ENCODE assay signal across 18 mouse cellular contexts in genomic region chr3:152586191-152586590, GRCm38 (mm10).
DNase-seq lines count a peak whose midpoint lies in the region; TF ChIP-seq lines count a peak whose summit lies in the region.
"Had no signal": no experiment of that assay in that cellular context is flagged by ENCODE, and none has a peak within 500 bp of the region (broad histone marks: within the 10 kb centered on the region; RNA-seq: fewer than 3 reads in every experiment).

No protein-coding gene starts in this region.

- no peak for DNase-seq in heart, embryonic 10.5 days (ENCODE audit: low spot score)
- no peak for DNase-seq in heart, postnatal 4 days
- DNase-seq in left cerebral cortex, adult 2 months (ENCODE audit: extremely low spot score in 1 of 2, low spot score in 2 of 2): no peak
- DNase-seq in left cerebral cortex, adult 11 months (ENCODE audit: low spot score): no peak
- peak; percentile 67 for DNase-seq in brain, adult 2 months (ENCODE audit: low read depth, low spot score)
- peak; percentile 3 for DNase-seq in retina, adult 2 months (ENCODE audit: low read depth, low spot score)
- no peak for DNase-seq in thymus, postnatal 36 days
- DNase-seq in adrenal gland, postnatal 10 days: no peak
- DNase-seq: adrenal gland, adult 2 months; cerebellum, adult 11-12 months; cerebellum, adult 9-10 months; cerebellum, postnatal 25 days; gastrocnemius, postnatal 10 days; heart, adult 2 months; heart, postnatal 36 days had no signal

- WGBS in heart, embryonic 10.5 days: 84% methylated on average over 8 of the region's 8 CpGs

- H3K27ac ChIP-seq in heart, embryonic 10.5 days: 0 out of 2 replicates have a peak overlapping the region, but pooled peaks have one; percentile 8
- H3K27ac ChIP-seq in left cerebral cortex, adult 2 months: peak overlapping the region; percentile 46; the same call in 1 of the 2 replicates
- H3K27ac ChIP-seq: embryonic facial prominence, embryonic 13.5 days; heart, adult 2 months; heart, embryonic 13.5 days; hindbrain, embryonic 12.5 days had no signal

- no peaks in the 10 kb centered on the region for H3K9me3 ChIP-seq in heart, embryonic 10.5 days
- H3K9me3 ChIP-seq: embryonic facial prominence, embryonic 13.5 days; heart, embryonic 13.5 days; hindbrain, embryonic 12.5 days had no signal

- no peak overlapping the region for H3K4me3 ChIP-seq in heart, embryonic 10.5 days
- H3K4me3 ChIP-seq in left cerebral cortex, adult 2 months: no peak overlapping the region
- H3K4me3 ChIP-seq: embryonic facial prominence, embryonic 13.5 days; heart, adult 2 months; heart, embryonic 13.5 days; hindbrain, embryonic 12.5 days had no signal

- H3K4me1 ChIP-seq in heart, embryonic 10.5 days: peaks cover 3% of the 10 kb centered on the region; the same call in 1 of the 2 replicates
- H3K4me1 ChIP-seq: embryonic facial prominence, embryonic 13.5 days; hindbrain, embryonic 12.5 days had no signal

- TF ChIP-seq CTCF in left cerebral cortex, adult 2 months (IDR thresholded peaks at IDR 0.05): no peak

- H3K27me3 ChIP-seq in heart, embryonic 10.5 days (ENCODE audit: insufficient read depth, poor library complexity, severe bottlenecking): no peaks in the 10 kb centered on the region
- H3K27me3 ChIP-seq: embryonic facial prominence, embryonic 13.5 days; heart, embryonic 13.5 days; hindbrain, embryonic 12.5 days had no signal

- no peaks in the 10 kb centered on the region for H3K36me3 ChIP-seq in heart, embryonic 10.5 days
- H3K36me3 ChIP-seq: embryonic facial prominence, embryonic 13.5 days; heart, embryonic 13.5 days; hindbrain, embryonic 12.5 days had no signal

- intact Hi-C loops in left cerebral cortex, adult 2 months (cut with DNase I): no loop called here

Comparison
In these comparisons a context has a peak if more than half of its experiments do, and no peak if none do; other contexts are left out.
1. DNase-seq: peak in brain, adult 2 months (single experiment) and retina, adult 2 months (single experiment); none in heart, embryonic 10.5 days (single experiment), heart, postnatal 4 days (single experiment), left cerebral cortex, adult 2 months (0 of 2), left cerebral cortex, adult 11 months (single experiment), thymus, postnatal 36 days (0 of 2) and adrenal gland, postnatal 10 days (single experiment).